Mouse (Mus musculus) hindbrain, embryonic 14.5 days (tissue): ENCODE data around the gene Mks1. TPM values are rescaled to one million over a fixed set of nuclear protein-coding genes. Genes with fewer than 3 reads are reported as not detected.
"Not testable (repeated sequence)": the region's sequence is repeated elsewhere in the genome, so short reads cannot be mapped to it uniquely, and the experiment has no call there.

ENCODE experiments used
- ATAC-seq: fragments of 200-750 bp; cut with Nextera tagmentation; 2 replicates; pipeline ENCODE4 v1.8.0; 2017; ENCODE audit warnings: moderate number of reproducible peaks, mild to moderate bottlenecking, moderate TSS enrichment, moderate library complexity; ENCODE audit not compliant: low FRiP score
- DNase-seq: peaks from one replicate; pipeline ENCODE4 v3.0.0-alpha.2; 2015; ENCODE audit warnings: low spot score
- H3K27ac ChIP-seq: fragments of 300-500 bp; sonication (generic); 2 replicates; pipeline ENCODE4 v1.5.1; 2014; ENCODE audit warnings: mild to moderate bottlenecking, moderate library complexity
- H3K27me3 ChIP-seq: fragments of 300-500 bp; sonication (generic); 2 replicates; pipeline ENCODE4 v1.6.1; 2014; ENCODE audit warnings: mild to moderate bottlenecking, low read length, mixed read lengths; ENCODE audit not compliant: control insufficient read depth, insufficient read depth
- H3K36me3 ChIP-seq: fragments of 300-500 bp; sonication (generic); replicated peaks from 2 replicates; pipeline ENCODE4 v1.6.1; 2014; ENCODE audit not compliant: control insufficient read depth, insufficient read depth
- H3K4me1 ChIP-seq: fragments of 300-500 bp; sonication (generic); replicated peaks from 2 replicates; pipeline ENCODE4 v1.6.1; 2014; ENCODE audit warnings: antibody characterized with exemption, low read length, mixed read lengths; ENCODE audit not compliant: control insufficient read depth, insufficient read depth
- H3K4me2 ChIP-seq: fragments of 300-500 bp; sonication (generic); replicated peaks from 2 replicates; pipeline ENCODE4 v1.6.1; 2014; ENCODE audit warnings: mild to moderate bottlenecking, moderate library complexity
- H3K4me3 ChIP-seq: fragments of 300-500 bp; sonication (generic); replicated peaks from 2 replicates; pipeline ENCODE4 v1.5.1; 2014; ENCODE audit warnings: mild to moderate bottlenecking, low read length
- H3K9ac ChIP-seq: fragments of 300-500 bp; sonication (generic); 2 replicates; pipeline ENCODE4 v1.6.1; 2014
- H3K9me3 ChIP-seq: fragments of 300-500 bp; sonication (generic); 2 replicates; pipeline ENCODE4 v1.6.1; 2016; ENCODE audit warnings: low read length; ENCODE audit not compliant: control insufficient read depth
- WGBS: fragments of 180-500 bp; shearing (Covaris S2); extraction: QIAGEN DNeasy Blood & Tissue Kit; methylation state at CpG from one replicate; pipeline ENCODE4 v1.1.7; 2014; 5-methylcytosine and 5-hydroxymethylcytosine counted together
- polyA plus RNA-seq: library from polyadenylated mRNA; unstranded; fragments of >200 nt; fragmentation: Nextera tagmentation; extraction: Ambion mirVana; gene quantifications from 2 replicates; pipeline ENCODE4 v1.2.1, GENCODE M21; 2014

The Mks1 gene
- polyA plus RNA-seq, 1 experiment from 2014 or later = 10.9 TPM

DNA sequence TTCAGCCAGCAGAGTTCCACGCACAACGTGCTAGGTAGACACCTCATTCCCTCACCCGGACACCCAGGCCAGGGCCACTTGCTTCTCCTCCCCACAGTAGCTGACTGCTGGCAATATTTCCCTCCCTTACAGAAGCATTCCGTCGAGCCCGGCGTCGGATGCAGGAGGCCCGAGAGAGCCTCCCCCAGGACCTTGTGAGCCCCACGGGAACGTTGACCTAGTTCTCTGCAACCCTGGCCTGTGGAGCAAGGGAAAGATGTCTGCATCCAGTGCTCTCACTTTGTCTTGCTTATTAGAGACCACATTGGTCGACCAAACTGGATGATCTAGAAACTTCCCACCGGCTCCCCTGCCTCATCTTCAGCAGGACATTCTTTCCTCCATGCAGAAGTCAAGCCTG, 9.8 kb downstream of the Mks1 start:
- Histone ChIP-seq H3K9me3 (no peaks in the 10 kb centered on the region), H3K36me3 (peaks cover 33% of the 10 kb centered on the region), H3K27ac (no peak overlapping the region), H3K4me3 (no peak overlapping the region), H3K27me3 (no peaks in the 10 kb centered on the region), H3K4me2 (no peak overlapping the region), H3K4me1 (no peaks in the 10 kb centered on the region), H3K9ac (no peak overlapping the region)
- DNase-seq (no peak), ATAC-seq (no peak)
- 96% methylated on average over 13 of the region's 13 CpGs for WGBS

GRCm38 (mm10) chr11:87866891-87867290, 13.9 kb downstream of the Mks1 start:
- H3K9ac ChIP-seq, H3K4me1 ChIP-seq, DNase-seq, H3K27me3 ChIP-seq, H3K27ac ChIP-seq, H3K4me2 ChIP-seq, H3K9me3 ChIP-seq, H3K4me3 ChIP-seq, ATAC-seq: not testable (repeated sequence)
- H3K36me3 ChIP-seq = peaks cover 21% of the 10 kb centered on the region; the same call in 1 of the 2 replicates
- 95% methylated on average over 1 of the region's 2 CpGs for WGBS

GRCm38 (mm10) chr11:87870096-87870495, 17.1 kb downstream of the Mks1 start:
- Histone ChIP-seq H3K9ac (no peak overlapping the region), H3K4me3 (no peak overlapping the region), H3K27ac (no peak overlapping the region), H3K9me3 (no peaks in the 10 kb centered on the region), H3K36me3 (no peaks in the 10 kb centered on the region), H3K27me3 (no peaks in the 10 kb centered on the region), H3K4me1 (no peaks in the 10 kb centered on the region), H3K4me2 (no peak overlapping the region)
- ATAC-seq (no peak), DNase-seq (no peak)
- 79% methylated on average over 2 of the region's 2 CpGs for WGBS

DNA sequence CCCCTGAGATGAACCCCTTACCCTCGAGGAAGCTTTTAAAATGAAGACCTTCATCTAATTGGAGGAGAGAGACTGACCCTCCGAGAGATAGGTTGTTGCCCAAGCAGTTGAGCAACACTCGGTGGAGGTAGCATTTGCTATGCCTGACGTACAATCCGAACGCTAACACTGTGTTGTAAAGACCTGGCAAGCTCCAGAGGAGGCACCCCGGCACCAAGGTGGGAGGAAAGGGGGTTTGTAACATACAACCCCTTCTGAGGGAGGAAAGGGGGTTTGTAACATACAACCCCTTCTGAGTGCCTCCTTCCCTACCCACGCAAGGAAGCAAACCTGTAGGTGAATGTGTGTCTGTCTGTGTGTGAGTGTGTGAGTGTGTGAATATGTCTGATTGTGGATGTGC, 18.8 kb downstream of the Mks1 start:
- Histone ChIP-seq H3K9me3 (no peaks in the 10 kb centered on the region), H3K27me3 (no peaks in the 10 kb centered on the region), H3K9ac (no peak overlapping the region; the same call in 1 of the 2 replicates), H3K4me3 (no peak overlapping the region), H3K27ac (no peak overlapping the region), H3K4me2 (no peak overlapping the region), H3K36me3 (no peaks in the 10 kb centered on the region), H3K4me1 (no peaks in the 10 kb centered on the region)
- 44% methylated on average over 8 of the region's 8 CpGs for WGBS
- ATAC-seq (no peak), DNase-seq (no peak)

DNA sequence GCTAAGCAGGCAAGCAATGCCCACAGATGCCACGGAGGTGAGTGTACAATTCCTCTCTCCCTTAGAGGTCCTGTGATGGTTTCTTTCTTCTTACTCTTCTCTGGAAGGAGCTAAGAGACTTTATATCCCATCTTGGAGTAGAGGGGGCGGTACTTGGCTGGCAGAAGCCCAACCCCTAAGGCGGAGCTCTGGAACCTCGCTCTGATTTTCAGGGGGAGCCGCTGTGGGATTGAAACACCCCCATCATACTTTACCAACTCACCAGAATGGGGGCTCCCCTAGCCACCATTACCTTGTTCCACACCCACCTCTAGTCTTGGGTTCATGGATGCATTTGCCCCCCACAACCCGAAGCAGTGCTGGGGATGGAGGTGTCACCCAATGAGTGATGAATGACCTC, 22.4 kb downstream of the Mks1 start, which contains the start of gene Epx:
Epx (minus strand) TSS at position 101 of the 400 bp plus-strand sequence.
- Histone ChIP-seq H3K36me3 (no peaks in the 10 kb centered on the region), H3K4me1 (no peaks in the 10 kb centered on the region), H3K9me3 (no peaks in the 10 kb centered on the region), H3K4me3 (no peak within 1 kb of the TSS), H3K4me2 (no peak within 1 kb of the TSS), H3K27ac (no peak within 1 kb of the TSS), H3K9ac (no peak within 1 kb of the TSS), H3K27me3 (no peaks in the 10 kb centered on the region)
- ATAC-seq (no peak), DNase-seq (no peak)
- WGBS = 81% methylated on average over 6 of the region's 6 CpGs

DNA sequence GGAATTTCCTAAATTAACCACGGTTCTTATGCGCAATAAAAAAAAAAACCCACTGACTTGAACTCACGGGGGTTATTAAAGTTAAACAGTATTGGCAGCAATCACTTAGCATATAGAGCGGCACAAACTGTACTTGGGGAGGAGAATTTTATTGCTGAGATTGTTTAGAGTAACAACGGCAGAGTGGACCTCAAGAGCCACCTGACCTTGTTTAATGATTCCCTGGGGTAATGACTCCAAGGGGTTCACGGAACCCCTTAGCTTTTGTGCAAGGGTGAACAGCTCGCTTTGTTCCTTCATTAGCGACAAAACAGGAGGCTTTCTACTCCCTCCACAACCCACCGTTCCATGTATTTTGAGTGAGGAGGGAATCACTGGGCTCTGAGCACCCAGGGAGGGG, 26.8 kb downstream of the Mks1 start:
- Histone ChIP-seq H3K4me3 (no peak overlapping the region), H3K9me3 (no peaks in the 10 kb centered on the region), H3K4me2 (no peak overlapping the region), H3K27ac (no peak overlapping the region), H3K27me3 (no peaks in the 10 kb centered on the region), H3K4me1 (no peaks in the 10 kb centered on the region), H3K9ac (no peak overlapping the region), H3K36me3 (no peaks in the 10 kb centered on the region)
- 70% methylated on average over 9 of the region's 9 CpGs for WGBS
- ATAC-seq = no peak
- no peak for DNase-seq

DNA sequence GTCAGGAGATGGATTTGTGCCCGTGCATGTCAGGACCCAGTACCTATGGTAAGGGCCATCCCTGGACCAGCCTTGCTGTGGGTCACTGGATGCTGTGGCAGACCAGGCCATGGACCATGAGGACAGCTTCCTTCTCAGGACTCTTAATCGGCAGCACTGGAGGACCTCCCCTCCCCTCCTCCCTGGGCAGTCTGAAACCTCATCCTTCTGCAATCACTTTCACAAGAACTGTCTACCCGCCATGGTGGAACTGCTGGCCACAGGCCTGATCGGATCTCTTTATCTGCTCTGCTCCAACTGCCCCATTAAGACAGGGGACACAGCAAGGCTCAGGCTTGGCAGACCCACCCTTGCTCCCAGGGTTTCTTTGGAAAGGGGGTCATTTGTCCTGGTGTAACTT, 28.7 kb downstream of the Mks1 start:
- no peak overlapping the region for H3K4me3 ChIP-seq
- H3K4me1 ChIP-seq = no peaks in the 10 kb centered on the region
- H3K4me2 ChIP-seq = no peak overlapping the region
- H3K27me3 ChIP-seq = no peaks in the 10 kb centered on the region
- 92% methylated on average over 4 of the region's 4 CpGs for WGBS
- no peak overlapping the region for H3K27ac ChIP-seq
- H3K9ac ChIP-seq = no peak overlapping the region
- ATAC-seq (no peak), DNase-seq (no peak)
- no peaks in the 10 kb centered on the region for H3K9me3 ChIP-seq
- H3K36me3 ChIP-seq = no peaks in the 10 kb centered on the region

DNA sequence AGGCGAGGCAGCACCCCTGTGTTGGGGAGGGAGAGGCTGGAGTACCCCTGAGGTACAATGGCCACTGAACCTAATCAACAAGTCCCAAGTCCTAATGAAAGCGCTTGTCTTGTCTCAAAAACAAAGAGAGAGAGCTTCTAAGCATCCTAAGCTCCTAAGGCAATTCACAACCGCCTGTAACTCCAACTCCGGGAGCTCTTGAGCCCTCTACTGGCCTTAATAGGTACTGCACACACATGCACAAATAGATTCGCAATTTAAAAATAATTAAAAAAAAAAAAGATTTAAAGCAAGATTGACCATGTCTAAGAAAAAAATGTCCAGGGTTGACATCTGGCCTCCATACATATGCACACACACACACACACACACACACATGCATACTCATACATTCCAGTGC, 30.5 kb downstream of the Mks1 start:
- H3K27me3 ChIP-seq = no peaks in the 10 kb centered on the region
- no peaks in the 10 kb centered on the region for H3K9me3 ChIP-seq
- DNase-seq (peak; percentile 42), ATAC-seq (no peak)
- no peak overlapping the region for H3K9ac ChIP-seq
- no peak overlapping the region for H3K4me3 ChIP-seq
- WGBS = 46% methylated on average over 5 of the region's 5 CpGs
- no peak overlapping the region for H3K4me2 ChIP-seq
- H3K4me1 ChIP-seq = no peaks in the 10 kb centered on the region
- no peak overlapping the region for H3K27ac ChIP-seq
- no peaks in the 10 kb centered on the region for H3K36me3 ChIP-seq

GRCm38 (mm10) chr11:87884856-87885255, 31.8 kb downstream of the Mks1 start:
- Histone ChIP-seq H3K27me3 (no peaks in the 10 kb centered on the region), H3K9ac (no peak overlapping the region), H3K9me3 (no peaks in the 10 kb centered on the region), H3K27ac (no peak overlapping the region), H3K4me2 (no peak overlapping the region), H3K4me1 (no peaks in the 10 kb centered on the region), H3K36me3 (no peaks in the 10 kb centered on the region), H3K4me3 (no peak overlapping the region)
- 80% methylated on average over 5 of the region's 5 CpGs for WGBS
- ATAC-seq = no peak
- DNase-seq = no peak

DNA sequence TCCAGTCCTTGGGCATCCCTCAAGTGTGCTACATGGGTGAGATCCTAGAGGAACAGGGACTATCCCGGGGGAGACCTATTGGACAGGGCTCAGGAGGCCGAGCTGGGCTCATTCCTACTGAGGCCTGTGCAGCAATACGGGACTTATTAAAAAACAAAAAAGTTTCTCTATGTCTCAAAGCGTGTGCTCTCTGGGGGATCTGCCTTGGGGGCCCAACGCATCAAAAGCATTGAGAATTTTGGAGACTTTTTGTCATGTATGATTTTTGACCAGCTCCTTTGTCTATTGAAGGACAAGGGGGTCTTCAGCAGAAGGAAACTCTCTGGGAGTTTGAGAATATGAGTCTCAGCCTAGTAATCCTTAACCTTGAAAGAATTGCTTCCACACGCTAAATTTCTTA, 39.2 kb downstream of the Mks1 start, which contains the start of gene Olfr462:
Olfr462 (minus strand) TSS at position 101 of the 400 bp plus-strand sequence.
- Histone ChIP-seq H3K4me3 (no peak within 1 kb of the TSS), H3K36me3 (no peaks in the 10 kb centered on the region), H3K4me1 (no peaks in the 10 kb centered on the region), H3K9ac (no peak within 1 kb of the TSS), H3K27me3 (no peaks in the 10 kb centered on the region), H3K9me3 (no peaks in the 10 kb centered on the region), H3K27ac (no peak within 1 kb of the TSS), H3K4me2 (no peak within 1 kb of the TSS)
- no peak for DNase-seq
- 91% methylated on average over 6 of the region's 6 CpGs for WGBS
- ATAC-seq = no peak
